Mouse (Mus musculus) heart, postnatal 0 days (tissue): ENCODE data around the gene Eps15l1.

Experiments
- CTCF ChIP-seq: IDR thresholded peaks from 2 replicates; pipeline ENCODE4 v1.5.1; 2016; ENCODE audit warnings: antibody characterized with exemption, control low read depth, low read depth
- EP300 ChIP-seq: IDR thresholded peaks from 2 replicates; pipeline ENCODE4 v1.6.1; 2016; ENCODE audit warnings: antibody characterized with exemption, low read depth

DNA sequence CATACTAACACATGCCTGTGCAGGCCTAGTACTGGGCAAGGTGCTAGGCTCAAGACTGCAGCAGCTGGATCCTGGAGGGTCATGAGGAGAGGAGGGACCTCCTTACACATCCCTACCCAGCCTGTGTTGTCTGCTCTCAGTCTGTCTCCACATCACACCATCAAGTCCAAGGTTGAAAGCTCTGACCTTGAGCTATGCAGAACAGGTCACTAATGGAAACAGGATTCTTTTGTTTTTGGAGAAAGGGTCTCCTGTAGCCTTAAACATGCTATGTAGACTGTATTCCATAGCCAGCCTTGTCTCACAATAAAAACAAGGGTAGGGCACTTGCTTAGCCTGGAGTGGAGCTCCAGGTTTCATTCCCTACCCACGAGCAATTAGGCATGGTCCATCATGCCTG is 72.3 kb downstream of the Eps15l1 start:
- TF ChIP-seq CTCF = no peak
- no peak for TF ChIP-seq EP300
